Comparison of ENCODE assay signal across 26 mouse cellular contexts in genomic region chr1:162126856-162127792, GRCm38 (mm10).
DNase-seq lines count a peak whose midpoint lies in the region; ATAC-seq lines count a peak whose summit lies in the region.
"Had no signal": no experiment of that assay in that cellular context is flagged by ENCODE, and none has a peak within 500 bp of the region (broad histone marks: within the 10 kb centered on the region; RNA-seq: fewer than 3 reads in every experiment).

No protein-coding gene starts in this region.

- no peak overlapping the region for H3K4me3 ChIP-seq in kidney, embryonic 15.5 days (replicated peaks)
- H3K4me3 ChIP-seq: layer of hippocampus, adult 2 months; liver, embryonic 12.5 days; midbrain, embryonic 10.5 days; neural tube, embryonic 13.5 days had no signal

- H3K36me3 ChIP-seq in kidney, embryonic 15.5 days, result no peaks in the 10 kb centered on the region
- H3K36me3 ChIP-seq: liver, embryonic 12.5 days; midbrain, embryonic 10.5 days; neural tube, embryonic 13.5 days had no signal

- no peak overlapping the region for H3K4me2 ChIP-seq in kidney, embryonic 15.5 days
- H3K4me2 ChIP-seq: liver, embryonic 12.5 days; neural tube, embryonic 13.5 days had no signal

- H3K9me3 ChIP-seq in kidney, embryonic 15.5 days (replicated peaks), result no peaks in the 10 kb centered on the region
- H3K9me3 ChIP-seq: liver, embryonic 12.5 days; midbrain, embryonic 10.5 days; neural tube, embryonic 13.5 days had no signal

- H3K27ac ChIP-seq in kidney, embryonic 15.5 days, result no peak overlapping the region
- H3K27ac ChIP-seq: layer of hippocampus, adult 2 months; liver, embryonic 12.5 days; midbrain, embryonic 10.5 days; neural tube, embryonic 13.5 days; stomach, postnatal 0 days had no signal

- no peaks in the 10 kb centered on the region for H3K27me3 ChIP-seq in kidney, embryonic 15.5 days
- H3K27me3 ChIP-seq: liver, embryonic 12.5 days; neural tube, embryonic 13.5 days had no signal

- 55% methylated on average over 8 of the region's 8 CpGs for WGBS in kidney, embryonic 15.5 days

- ATAC-seq in kidney, embryonic 15.5 days (replicated peaks; ENCODE audit: low FRiP score), result peak; percentile 22; the same call in 1 of the 2 replicates
- ATAC-seq: activated CD4-positive, CD25-positive, alpha-beta regulatory T cell, adult 4 months; CD4-positive, CD25-positive, alpha-beta regulatory T cell, adult 4 months; forebrain, postnatal 0 days; hindbrain, embryonic 16.5 days; intestine, embryonic 16.5 days; liver, embryonic 12.5 days had no signal

- H3K4me1 ChIP-seq in kidney, embryonic 15.5 days, result peaks cover 12% of the 10 kb centered on the region
- H3K4me1 ChIP-seq: liver, embryonic 12.5 days had no signal

- H3K9ac ChIP-seq in kidney, embryonic 15.5 days, result no peak overlapping the region
- H3K9ac ChIP-seq: forebrain, postnatal 0 days; liver, embryonic 12.5 days; neural tube, embryonic 13.5 days had no signal

- DNase-seq in embryo, embryonic 11 days, result peak; percentile 40
- DNase-seq in embryo, embryonic 10 days (ENCODE audit: low spot score), result no peak
- DNase-seq in kidney, postnatal 25 days, result no peak
- peak; percentile 5 for DNase-seq in kidney, postnatal 14 days
- peak; percentile 72 for DNase-seq in mesoderm, embryonic 11.5 days (ENCODE audit: low read depth, low spot score)
- no peak for DNase-seq in cerebellum, postnatal 10 days
- DNase-seq in adrenal gland, adult 18-20 months (ENCODE audit: low spot score in 2 of 2), result no peak
- DNase-seq: adrenal gland, postnatal 25 days; cerebellum, adult 11 months; cerebellum, postnatal 25 days; forebrain, postnatal 0 days; heart, postnatal 36 days; layer of hippocampus, postnatal 36 days; lung, adult 2 months; lung, postnatal 4 days; right cerebral cortex, adult 18-20 months had no signal

Comparison
In these comparisons a context has a peak if more than half of its experiments do, and no peak if none do; other contexts are left out.
1. DNase-seq: peak in embryo, embryonic 11 days (single experiment), kidney, postnatal 14 days (single experiment) and mesoderm, embryonic 11.5 days (single experiment); none in embryo, embryonic 10 days (single experiment), kidney, postnatal 25 days (0 of 2), cerebellum, postnatal 10 days (0 of 2) and adrenal gland, adult 18-20 months (0 of 2).